Mouse (Mus musculus) CH12.LX (cell line): ENCODE data around the gene Gm20388.

Experiments
- CHD2 ChIP-seq: IDR thresholded peaks from 2 replicates; pipeline ENCODE4 v1.6.1; 2011; ENCODE audit warnings: low read length, improper control_type of control experiment
- CTCF ChIP-seq, 2 experiments: IDR thresholded peaks in 1 of 2; conservative IDR thresholded peaks in 1 of 2; 2 replicates each; pipeline ENCODE4 v1.5.1; 2011 to 2012; ENCODE audit warnings: low read depth in 2 of 2, low read length in 2 of 2, improper control_type of control experiment in 1 of 2, inconsistent platforms in 1 of 2, mild to moderate bottlenecking in 1 of 2, moderate library complexity in 1 of 2
- E2F4 ChIP-seq: IDR thresholded peaks from 2 replicates; pipeline ENCODE4 v1.6.1; 2011; ENCODE audit warnings: low read depth, low read length, improper control_type of control experiment; ENCODE audit not compliant: insufficient replicate concordance
- KAT2A ChIP-seq: IDR thresholded peaks from 2 replicates; pipeline ENCODE4 v1.6.1; 2012; ENCODE audit warnings: low read length, improper control_type of control experiment, inconsistent platforms; ENCODE audit not compliant: insufficient replicate concordance
- MAFK ChIP-seq: IDR thresholded peaks from 2 replicates; pipeline ENCODE4 v1.6.1; 2011; ENCODE audit warnings: low read length, improper control_type of control experiment; ENCODE audit not compliant: insufficient replicate concordance
- MAX ChIP-seq: IDR thresholded peaks from 2 replicates; pipeline ENCODE4 v1.6.1; 2011; ENCODE audit warnings: low read length, improper control_type of control experiment
- MEF2A ChIP-seq: IDR thresholded peaks from 2 replicates; pipeline ENCODE4 v1.6.1; 2014; ENCODE audit warnings: low read depth, mild to moderate bottlenecking, inconsistent platforms, low read length, improper control_type of control experiment, borderline replicate concordance
- POLR2A ChIP-seq: IDR thresholded peaks from 2 replicates; pipeline ENCODE4 v1.6.1; 2011; ENCODE audit warnings: low read depth, mild to moderate bottlenecking, improper control_type of control experiment, low read length
- RAD21 ChIP-seq: IDR thresholded peaks from 2 replicates; pipeline ENCODE4 v1.6.1; 2011; ENCODE audit warnings: low read depth, mild to moderate bottlenecking, low read length, improper control_type of control experiment, moderate library complexity
- USF2 ChIP-seq: conservative IDR thresholded peaks from 2 replicates; pipeline ENCODE4 v1.6.1; 2011; ENCODE audit warnings: low read depth, low read length, improper control_type of control experiment
- ZNF384 ChIP-seq: IDR thresholded peaks from 2 replicates; pipeline ENCODE4 v1.6.1; 2012; ENCODE audit warnings: low read depth, low read length, improper control_type of control experiment, inconsistent platforms

- no peak for TF ChIP-seq MAX
- TF ChIP-seq E2F4: no peak
- TF ChIP-seq CTCF (conservative IDR thresholded peaks at IDR 0.05 in 1 of 2, IDR thresholded peaks at IDR 0.05 in 1 of 2; ENCODE audit: low read depth in 2 of 2, low read length in 2 of 2): no peak
- no peak for TF ChIP-seq USF2
- no peak for TF ChIP-seq POLR2A
- TF ChIP-seq KAT2A: no peak
- no peak for TF ChIP-seq MAFK
- no peak for TF ChIP-seq CHD2
- TF ChIP-seq MEF2A: no peak
- no peak for TF ChIP-seq RAD21
- TF ChIP-seq ZNF384: no peak
Observed at GRCm38 (mm10) chr8:121207171-121207570, 1296.5 kb downstream of the Gm20388 start.
